Mouse (Mus musculus): ENCODE data around the gene Smarca4. TPM values are rescaled to one million over a fixed set of nuclear protein-coding genes. Genes with fewer than 3 reads are reported as not detected.

Gene Smarca4
- polyA plus RNA-seq, 1 experiment from 2014 or later: 27.2 TPM

GRCm38 (mm10) chr9:21726218-21726975 is 110.4 kb downstream of the Smarca4 start:
- Histone ChIP-seq H3K27me3 (ENCODE audit: control insufficient read depth, insufficient read depth, low read length) (no peaks in the 10 kb centered on the region), H3K4me3 (ENCODE audit: low read depth, low read length) (peak overlapping the region; percentile 70; the same call in 1 of the 2 replicates), H3K27ac (replicated peaks) (0 out of 2 replicates have a peak overlapping the region, but pooled peaks have one; percentile 18), H3K36me3 (ENCODE audit: control insufficient read depth, insufficient read depth, low read length) (no peaks in the 10 kb centered on the region), H3K4me1 (replicated peaks; ENCODE audit: control insufficient read depth, insufficient read depth) (peaks cover 13% of the 10 kb centered on the region), H3K9ac (ENCODE audit: low read length) (peak overlapping the region; percentile 38), H3K4me2 (replicated peaks; ENCODE audit: low read depth) (peak overlapping the region; percentile 71), H3K9me3 (ENCODE audit: control insufficient read depth, low read length) (no peaks in the 10 kb centered on the region)
- DNase-seq (ENCODE audit: low spot score) (no peak), ATAC-seq (ENCODE audit: low FRiP score, low TSS enrichment) (no peak)
- 43% methylated on average over 14 of the region's 14 CpGs for WGBS
- TF ChIP-seq EP300 (optimal IDR thresholded peaks at IDR 0.05): no peak
- no peak for TF ChIP-seq CTCF (IDR thresholded peaks at IDR 0.05; ENCODE audit: low read depth)

GRCm38 (mm10) chr9:21728261-21728832 is 112.4 kb downstream of the Smarca4 start:
- TF ChIP-seq EP300 (optimal IDR thresholded peaks at IDR 0.05): no peak
- no peak for TF ChIP-seq CTCF (IDR thresholded peaks at IDR 0.05; ENCODE audit: low read depth)
- Histone ChIP-seq H3K4me3 (ENCODE audit: low read depth, low read length) (no peak overlapping the region), H3K4me1 (replicated peaks; ENCODE audit: control insufficient read depth, insufficient read depth) (peaks cover 13% of the 10 kb centered on the region), H3K9ac (ENCODE audit: low read length) (no peak overlapping the region), H3K27me3 (ENCODE audit: control insufficient read depth, insufficient read depth, low read length) (no peaks in the 10 kb centered on the region), H3K9me3 (ENCODE audit: control insufficient read depth, low read length) (no peaks in the 10 kb centered on the region), H3K36me3 (ENCODE audit: control insufficient read depth, insufficient read depth, low read length) (peaks cover 11% of the 10 kb centered on the region), H3K4me2 (replicated peaks; ENCODE audit: low read depth) (no peak overlapping the region), H3K27ac (replicated peaks) (peak overlapping the region; percentile 63)
- DNase-seq (ENCODE audit: low spot score): no peak
- 72% methylated on average over 10 of the region's 10 CpGs for WGBS
- no peak for ATAC-seq (ENCODE audit: low FRiP score, low TSS enrichment)

- H3K4me2 ChIP-seq (replicated peaks; ENCODE audit: low read depth): no peak overlapping the region
- no peak overlapping the region; the same call in 1 of the 2 replicates for H3K9ac ChIP-seq (ENCODE audit: low read length)
- H3K4me1 ChIP-seq (replicated peaks; ENCODE audit: control insufficient read depth, insufficient read depth): peaks cover 13% of the 10 kb centered on the region
- 44% methylated on average over 7 of the region's 7 CpGs for WGBS
- no peak overlapping the region for H3K4me3 ChIP-seq (ENCODE audit: low read depth, low read length)
- no peaks in the 10 kb centered on the region for H3K9me3 ChIP-seq (ENCODE audit: control insufficient read depth, low read length)
- peak overlapping the region; percentile 63 for H3K27ac ChIP-seq (replicated peaks)
- H3K36me3 ChIP-seq (ENCODE audit: control insufficient read depth, insufficient read depth, low read length): peaks cover 17% of the 10 kb centered on the region
- ATAC-seq (ENCODE audit: low FRiP score, low TSS enrichment) (peak; percentile 55), DNase-seq (ENCODE audit: low spot score) (no peak)
- no peaks in the 10 kb centered on the region for H3K27me3 ChIP-seq (ENCODE audit: control insufficient read depth, insufficient read depth, low read length)
- TF ChIP-seq EP300 (optimal IDR thresholded peaks at IDR 0.05): no peak
- TF ChIP-seq CTCF (IDR thresholded peaks at IDR 0.05; ENCODE audit: low read depth): no peak
Measured at GRCm38 (mm10) chr9:21729264-21729663, 113.3 kb downstream of the Smarca4 start.

- Histone ChIP-seq H3K27ac (replicated peaks) (no peak overlapping the region), H3K27me3 (ENCODE audit: control insufficient read depth, insufficient read depth, low read length) (no peaks in the 10 kb centered on the region), H3K4me2 (replicated peaks; ENCODE audit: low read depth) (no peak overlapping the region), H3K36me3 (ENCODE audit: control insufficient read depth, insufficient read depth, low read length) (peaks cover 32% of the 10 kb centered on the region), H3K9me3 (ENCODE audit: control insufficient read depth, low read length) (no peaks in the 10 kb centered on the region), H3K4me3 (ENCODE audit: low read depth, low read length) (no peak overlapping the region), H3K9ac (ENCODE audit: low read length) (no peak overlapping the region), H3K4me1 (replicated peaks; ENCODE audit: control insufficient read depth, insufficient read depth) (no peaks in the 10 kb centered on the region)
- ATAC-seq (ENCODE audit: low FRiP score, low TSS enrichment): no peak
- TF ChIP-seq EP300 (optimal IDR thresholded peaks at IDR 0.05) (no peak), CTCF (IDR thresholded peaks at IDR 0.05; ENCODE audit: low read depth) (no peak)
- no peak for DNase-seq (ENCODE audit: low spot score)
- WGBS: 79% methylated on average over 9 of the region's 9 CpGs
Measured at GRCm38 (mm10) chr9:21732288-21732687, 116.3 kb downstream of the Smarca4 start.

- Histone ChIP-seq H3K9ac (ENCODE audit: low read length) (no peak overlapping the region), H3K4me2 (replicated peaks; ENCODE audit: low read depth) (no peak overlapping the region), H3K36me3 (ENCODE audit: control insufficient read depth, insufficient read depth, low read length) (peaks cover 41% of the 10 kb centered on the region), H3K4me1 (replicated peaks; ENCODE audit: control insufficient read depth, insufficient read depth) (no peaks in the 10 kb centered on the region), H3K4me3 (ENCODE audit: low read depth, low read length) (no peak overlapping the region), H3K27me3 (ENCODE audit: control insufficient read depth, insufficient read depth, low read length) (no peaks in the 10 kb centered on the region), H3K27ac (replicated peaks) (no peak overlapping the region), H3K9me3 (ENCODE audit: control insufficient read depth, low read length) (no peaks in the 10 kb centered on the region)
- ATAC-seq (ENCODE audit: low FRiP score, low TSS enrichment) (no peak), DNase-seq (ENCODE audit: low spot score) (no peak)
- TF ChIP-seq CTCF (IDR thresholded peaks at IDR 0.05; ENCODE audit: low read depth) (no peak), EP300 (optimal IDR thresholded peaks at IDR 0.05) (no peak)
- 93% methylated on average over 17 of the region's 17 CpGs for WGBS
Measured at GRCm38 (mm10) chr9:21733446-21733845, 117.5 kb downstream of the Smarca4 start.

GRCm38 (mm10) chr9:21733989-21734388 is 118.0 kb downstream of the Smarca4 start:
- DNase-seq (ENCODE audit: low spot score) (no peak), ATAC-seq (ENCODE audit: low FRiP score, low TSS enrichment) (no peak)
- H3K36me3 ChIP-seq (ENCODE audit: control insufficient read depth, insufficient read depth, low read length): peaks cover 46% of the 10 kb centered on the region
- TF ChIP-seq CTCF (IDR thresholded peaks at IDR 0.05; ENCODE audit: low read depth): no peak
- no peak for TF ChIP-seq EP300 (optimal IDR thresholded peaks at IDR 0.05)
- H3K4me2 ChIP-seq (replicated peaks; ENCODE audit: low read depth): no peak overlapping the region
- H3K4me1 ChIP-seq (replicated peaks; ENCODE audit: control insufficient read depth, insufficient read depth): no peaks in the 10 kb centered on the region
- WGBS: 88% methylated on average over 7 of the region's 7 CpGs
- no peak overlapping the region for H3K27ac ChIP-seq (replicated peaks)
- no peak overlapping the region for H3K4me3 ChIP-seq (ENCODE audit: low read depth, low read length)
- H3K9ac ChIP-seq (ENCODE audit: low read length): no peak overlapping the region
- H3K27me3 ChIP-seq (ENCODE audit: control insufficient read depth, insufficient read depth, low read length): no peaks in the 10 kb centered on the region
- no peaks in the 10 kb centered on the region for H3K9me3 ChIP-seq (ENCODE audit: control insufficient read depth, low read length)

Data from stomach, postnatal 0 days (tissue).